Mouse (Mus musculus) urinary bladder, postnatal 10 days (tissue): ENCODE data around the gene Shf.
A peak's percentile ranks its signal among the peaks of the same experiment; 100 is the strongest.
"Not testable (repeated sequence)": the region's sequence is repeated elsewhere in the genome, so short reads cannot be mapped to it uniquely, and the experiment has no call there.

ENCODE experiments used
- DNase-seq: peaks from one replicate; pipeline ENCODE4 v3.0.0; 2022; ENCODE audit warnings: low spot score

Gene Shf

DNA sequence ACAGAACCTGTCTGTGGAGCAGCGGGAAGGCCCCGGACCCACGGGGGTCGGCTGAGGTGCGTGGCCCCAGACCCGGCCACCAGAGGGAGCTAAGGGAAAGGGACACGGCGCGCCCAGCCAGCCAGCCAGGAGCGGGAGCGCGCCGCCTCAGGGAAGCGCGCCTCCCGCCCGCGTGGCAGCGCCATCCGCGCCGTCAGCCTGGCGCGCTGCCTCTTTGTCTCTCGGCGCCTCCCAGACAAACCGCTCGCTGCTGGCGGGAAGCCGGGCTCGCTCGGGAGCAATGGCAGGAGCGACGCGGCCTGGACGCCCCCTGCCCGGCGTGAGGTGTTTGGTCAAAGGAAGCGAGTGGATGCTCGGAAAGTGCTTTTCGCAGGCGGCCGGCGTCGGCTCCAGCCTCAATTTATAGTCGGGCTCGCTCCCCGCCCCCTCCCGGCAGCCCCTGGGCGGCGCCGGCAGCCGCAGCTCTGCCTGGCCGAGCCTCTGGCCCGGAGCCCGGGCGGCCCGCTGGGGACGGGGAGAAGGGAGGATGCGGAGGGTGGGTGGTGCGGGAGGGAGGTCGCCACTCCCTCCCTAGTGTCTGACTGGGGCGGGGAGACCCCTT, 20.3 kb downstream of the Shf start:
- DNase-seq, result peak; percentile 61

DNA sequence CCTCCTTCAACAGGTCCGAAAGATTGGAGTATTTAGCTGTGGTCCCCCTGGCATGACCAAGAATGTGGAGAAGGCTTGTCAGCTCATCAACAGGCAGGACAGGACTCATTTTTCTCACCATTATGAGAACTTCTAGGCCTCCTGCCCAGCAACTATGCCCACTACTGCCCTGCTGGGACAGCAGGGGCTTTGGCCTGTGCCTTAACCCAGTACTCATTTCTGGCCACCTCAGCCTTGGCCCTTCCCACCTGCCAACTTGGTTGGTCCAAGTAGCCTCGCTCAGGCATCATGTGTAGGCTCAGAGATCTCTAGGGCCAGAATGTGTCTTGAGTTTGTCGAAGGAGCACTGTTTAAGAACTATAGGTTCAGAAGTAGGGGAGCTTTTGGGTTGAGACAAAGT, 21.7 kb downstream of the Shf start:
- no peak for DNase-seq

DNA sequence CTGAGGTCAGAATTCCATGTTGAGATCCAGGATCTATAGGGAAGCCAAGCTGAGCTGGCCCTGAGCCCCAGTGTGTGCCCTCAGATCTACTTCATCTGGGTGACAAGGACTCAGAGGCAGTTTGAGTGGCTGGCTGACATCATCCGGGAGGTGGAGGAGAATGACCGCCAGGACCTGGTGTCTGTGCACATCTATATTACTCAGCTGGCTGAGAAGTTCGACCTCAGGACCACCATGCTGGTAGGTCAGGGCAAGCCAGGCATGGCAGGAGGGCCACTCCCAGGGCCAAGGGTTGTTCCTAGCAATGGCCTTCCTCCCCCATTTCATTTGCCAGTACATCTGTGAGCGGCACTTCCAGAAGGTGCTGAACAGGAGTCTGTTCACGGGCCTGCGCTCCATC, 22.8 kb downstream of the Shf start:
- not testable (repeated sequence) for DNase-seq

DNA sequence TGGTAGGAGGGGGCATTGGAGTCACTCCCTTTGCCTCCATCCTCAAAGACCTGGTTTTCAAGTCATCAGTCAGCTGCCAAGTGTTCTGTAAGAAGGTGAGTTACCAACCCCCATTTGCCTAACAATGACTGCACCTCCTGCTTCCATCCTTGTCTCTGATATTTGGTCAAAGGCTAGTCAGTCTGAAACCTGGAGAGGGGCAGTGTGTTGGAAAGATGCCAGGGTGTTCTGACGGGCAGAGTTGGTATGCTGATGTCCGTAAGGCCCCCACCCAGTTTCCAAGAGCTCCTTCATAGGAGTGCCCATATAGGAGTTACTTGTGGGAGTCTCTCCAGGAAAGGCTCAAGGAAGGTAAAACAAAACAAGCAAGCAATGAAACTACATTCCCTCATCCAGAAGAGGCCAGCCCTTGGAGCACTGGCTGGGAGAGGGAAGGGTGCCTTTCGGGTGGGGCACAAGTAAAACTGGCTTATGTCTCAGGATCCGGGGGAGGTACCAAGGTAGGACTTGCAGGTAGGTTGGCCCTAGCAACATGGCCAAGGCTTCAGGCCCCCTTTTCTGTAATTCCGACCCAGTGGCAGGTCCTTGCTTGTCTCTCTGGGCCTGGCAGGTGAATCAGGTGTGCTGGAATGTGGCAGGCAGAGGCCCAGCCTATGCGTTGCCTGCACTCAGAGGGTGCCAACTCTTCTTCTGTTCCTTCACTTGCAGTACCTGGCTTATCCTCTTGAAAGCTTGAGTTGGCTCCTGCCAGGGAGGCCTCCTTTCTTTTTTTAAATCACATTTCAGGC, 23.7 kb downstream of the Shf start:
- no peak for DNase-seq

DNA sequence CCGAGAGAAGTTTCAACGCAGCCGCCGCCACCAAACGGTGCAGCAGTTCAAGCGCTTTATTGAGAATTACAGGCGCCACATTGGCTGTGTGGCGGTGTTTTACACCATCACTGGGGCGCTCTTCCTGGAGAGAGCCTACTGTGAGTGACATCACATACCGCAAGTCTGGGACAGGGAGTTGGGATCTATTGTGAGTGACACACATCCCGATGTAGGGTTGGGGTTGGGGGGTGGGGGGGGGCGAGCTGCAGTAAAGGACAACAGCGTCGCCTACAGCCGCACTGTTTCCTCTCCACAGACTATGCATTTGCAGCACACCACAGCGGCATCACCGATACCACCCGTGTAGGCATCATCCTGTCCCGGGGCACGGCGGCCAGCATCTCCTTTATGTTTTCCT, 31.7 kb downstream of the Shf start:
- no peak for DNase-seq

DNA sequence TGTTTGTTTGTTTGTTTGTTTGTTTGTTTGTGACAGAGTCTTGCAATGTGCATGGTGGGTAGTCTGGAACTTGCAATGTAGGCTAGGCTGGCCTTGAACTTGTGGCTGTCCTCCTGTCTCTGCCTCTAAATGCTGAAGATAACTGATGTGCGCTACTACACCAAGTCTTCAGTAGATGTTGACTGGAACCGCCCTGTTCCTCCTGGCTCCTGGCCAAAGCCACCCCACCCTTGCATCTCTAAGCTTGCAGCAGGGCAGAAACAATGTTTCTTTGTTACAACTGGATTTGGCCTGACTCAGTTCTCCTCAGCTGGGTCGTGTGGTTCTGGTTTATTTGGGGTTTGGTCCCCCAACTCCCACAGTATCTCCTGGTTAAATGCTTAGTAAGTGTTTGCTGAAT, 34.8 kb downstream of the Shf start:
- no peak for DNase-seq

DNA sequence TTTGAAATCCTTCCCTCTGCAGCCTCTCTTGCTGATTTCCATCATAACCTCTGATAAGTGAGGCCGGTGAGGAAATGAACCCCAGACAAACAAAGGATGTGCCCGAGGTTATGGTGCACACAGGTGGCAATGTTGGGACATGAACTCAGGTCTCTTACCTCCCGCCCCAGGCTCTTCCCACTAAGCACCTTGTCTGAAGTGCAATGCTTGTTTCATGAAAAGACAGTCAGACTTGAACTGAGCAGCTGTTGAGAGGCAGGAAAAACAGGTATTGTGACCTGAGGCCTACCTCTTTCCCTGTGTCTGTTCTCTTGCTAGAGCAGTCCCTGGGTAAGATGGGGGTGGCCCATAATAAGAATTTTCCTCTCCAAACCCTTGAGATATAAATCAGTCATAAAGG, 36.7 kb downstream of the Shf start:
- DNase-seq, result no peak

DNA sequence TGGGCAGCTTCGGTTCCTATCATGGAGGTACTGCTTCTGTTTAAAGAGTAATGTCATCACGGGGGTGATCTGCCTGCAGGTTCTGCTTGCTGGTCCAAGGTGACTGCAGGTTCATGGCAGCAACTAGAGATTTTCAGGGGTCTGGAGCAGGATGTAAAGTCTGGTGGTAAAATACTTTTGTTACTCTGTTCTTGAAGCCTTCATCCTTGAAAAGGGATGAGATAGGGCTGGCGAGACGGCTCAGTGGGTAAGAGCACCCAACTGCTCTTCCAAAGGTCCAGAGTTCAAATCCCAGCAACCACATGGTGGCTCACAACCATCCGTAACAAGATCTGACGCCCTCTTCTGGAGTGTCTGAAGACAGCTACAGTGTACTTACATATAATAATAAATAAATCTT, 38.6 kb downstream of the Shf start:
- DNase-seq, result not testable (repeated sequence)

DNA sequence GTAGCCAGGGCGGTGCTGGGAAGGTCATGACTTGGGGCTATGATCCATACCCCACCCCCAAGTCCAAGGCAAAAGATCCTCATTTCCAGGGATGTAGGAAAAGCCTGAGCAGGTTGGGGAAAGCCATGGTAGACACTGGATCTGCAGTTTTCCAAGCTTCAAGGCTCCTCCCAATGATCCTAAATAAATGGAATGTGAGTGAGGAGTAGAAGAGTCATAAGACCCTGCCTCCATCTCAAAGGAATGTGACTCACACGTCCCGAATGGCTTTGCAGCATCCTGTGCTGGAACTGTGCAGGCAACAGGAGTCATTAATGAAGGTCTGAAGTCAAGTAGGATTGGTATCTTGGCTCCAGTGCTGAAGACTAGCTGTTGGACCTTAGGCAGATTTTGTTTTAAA, 41.0 kb downstream of the Shf start:
- DNase-seq, result no peak

DNA sequence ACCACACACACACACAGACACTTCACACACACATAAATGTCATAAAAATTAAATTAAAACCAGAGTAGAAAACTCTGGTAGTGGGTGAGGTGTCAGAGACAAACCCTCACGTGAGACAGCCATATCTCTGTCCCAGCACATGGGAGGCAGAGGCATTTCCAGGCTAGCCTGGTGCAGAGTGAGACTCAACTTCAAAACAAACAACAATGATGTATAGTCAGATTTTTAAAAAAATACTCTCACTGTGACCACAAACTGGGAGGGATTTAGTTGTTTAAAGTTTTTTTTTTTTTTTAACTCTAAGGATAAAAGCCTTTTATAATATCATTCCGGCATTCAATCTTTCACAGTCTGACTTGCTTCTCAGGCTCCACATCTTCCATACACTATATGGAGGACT, 43.6 kb downstream of the Shf start:
- no peak for DNase-seq

DNA sequence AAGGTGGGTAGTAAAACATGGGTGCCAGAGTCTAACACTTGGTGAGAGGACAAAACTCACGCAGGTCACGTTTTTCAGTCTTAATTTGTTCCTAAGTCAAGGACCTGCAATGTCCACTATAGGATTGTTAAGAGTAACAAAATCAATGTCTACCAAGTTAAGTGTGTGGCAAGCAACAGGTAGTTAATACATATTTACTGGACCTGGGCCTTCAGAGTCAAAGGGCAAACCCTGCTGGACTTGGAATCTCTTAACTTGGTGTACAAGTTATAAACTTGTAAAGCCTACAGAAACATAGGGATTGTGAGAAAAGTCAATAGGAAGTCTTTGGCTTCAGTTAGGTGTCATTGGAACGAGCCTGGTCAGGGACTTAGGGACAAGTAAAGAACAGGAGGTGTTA, 44.4 kb downstream of the Shf start:
- no peak for DNase-seq

DNA sequence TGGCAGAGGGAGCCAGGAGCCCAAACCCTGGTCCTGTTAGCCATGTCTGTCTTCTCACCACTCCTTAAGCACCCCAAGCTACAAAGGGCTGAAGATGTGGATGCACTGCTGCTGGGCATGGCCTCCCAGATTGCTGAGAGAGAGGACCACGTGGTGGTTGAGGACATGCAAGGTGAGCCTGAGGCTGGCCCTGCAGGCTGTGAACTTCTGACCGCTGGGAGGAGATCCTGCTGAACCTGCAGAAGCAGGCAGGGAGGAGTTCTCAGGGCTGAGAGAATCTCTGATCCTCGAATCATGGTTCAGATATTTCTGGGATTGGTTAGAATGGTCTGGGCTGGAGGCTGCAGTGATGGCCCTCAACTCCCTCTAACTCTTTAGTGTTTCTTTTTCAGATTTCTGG, 45.0 kb downstream of the Shf start:
- DNase-seq, result no peak

DNA sequence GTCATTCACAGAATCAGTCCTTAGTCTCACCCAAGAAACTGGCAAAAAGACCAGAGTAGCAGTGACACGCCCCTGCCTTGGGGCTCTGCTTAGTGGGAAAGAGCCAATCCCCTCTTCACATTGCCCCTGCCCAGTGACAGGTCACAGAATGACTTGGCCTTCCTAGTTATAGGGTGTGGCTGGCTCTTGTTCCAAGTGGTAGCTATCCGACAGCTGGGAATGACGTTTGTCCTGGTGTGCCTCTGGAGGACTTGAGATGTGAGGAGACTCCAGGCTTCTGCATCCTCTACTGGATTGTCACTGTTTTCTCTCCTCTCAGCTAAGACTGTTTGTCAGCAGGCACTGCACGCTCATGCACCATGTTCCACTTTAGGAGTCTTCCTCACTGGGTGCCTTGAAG, 51.6 kb downstream of the Shf start:
- no peak for DNase-seq

DNA sequence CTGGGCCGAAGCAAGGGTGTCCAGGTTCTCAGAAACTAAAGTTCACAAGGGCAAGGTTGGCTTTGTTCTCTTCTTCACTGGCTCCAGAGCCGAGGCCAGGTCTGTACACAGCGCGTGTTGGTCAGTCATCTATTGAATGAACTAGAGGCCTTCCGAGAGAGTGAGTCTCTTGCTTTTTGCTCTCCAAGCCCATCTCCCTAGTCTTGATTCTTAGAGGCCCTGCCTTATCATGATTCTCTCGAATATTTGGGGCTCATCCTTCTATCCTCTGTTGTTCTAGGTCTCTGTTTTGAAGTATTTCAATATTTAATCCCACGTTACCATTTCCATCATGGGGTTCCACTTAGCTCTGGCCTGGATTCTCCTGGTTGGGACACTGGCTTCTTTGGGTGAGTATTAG, 53.6 kb downstream of the Shf start, which contains the start of gene Duox1:
Gene Duox1, plus strand, starts transcription at position 301 of the 400 bp plus-strand sequence.
- DNase-seq, result no peak

DNA sequence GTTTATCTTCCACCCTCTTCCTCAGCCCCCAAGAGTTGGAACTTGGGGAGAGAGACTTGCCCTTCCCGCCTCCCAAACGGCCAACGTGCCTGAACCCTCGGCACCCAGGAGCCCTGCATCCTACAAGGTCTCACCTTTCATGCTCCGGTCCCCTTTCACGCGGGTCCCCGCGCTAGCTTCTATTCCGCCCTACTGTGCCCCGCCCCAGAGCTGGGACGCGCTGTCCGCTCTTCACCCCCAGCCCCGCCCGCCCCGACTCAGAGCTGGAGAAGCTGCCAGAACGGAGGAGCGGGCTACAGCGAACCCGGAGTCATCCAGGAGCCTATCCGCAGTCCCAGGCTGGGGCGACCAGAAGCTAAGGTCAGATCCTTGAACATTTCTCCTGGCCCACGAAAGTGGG, 55.4 kb downstream of the Shf start, which contains the start of gene Duoxa1:
Gene Duoxa1, minus strand, starts transcription at position 195 of the 400 bp plus-strand sequence.
- DNase-seq, result no peak

DNA sequence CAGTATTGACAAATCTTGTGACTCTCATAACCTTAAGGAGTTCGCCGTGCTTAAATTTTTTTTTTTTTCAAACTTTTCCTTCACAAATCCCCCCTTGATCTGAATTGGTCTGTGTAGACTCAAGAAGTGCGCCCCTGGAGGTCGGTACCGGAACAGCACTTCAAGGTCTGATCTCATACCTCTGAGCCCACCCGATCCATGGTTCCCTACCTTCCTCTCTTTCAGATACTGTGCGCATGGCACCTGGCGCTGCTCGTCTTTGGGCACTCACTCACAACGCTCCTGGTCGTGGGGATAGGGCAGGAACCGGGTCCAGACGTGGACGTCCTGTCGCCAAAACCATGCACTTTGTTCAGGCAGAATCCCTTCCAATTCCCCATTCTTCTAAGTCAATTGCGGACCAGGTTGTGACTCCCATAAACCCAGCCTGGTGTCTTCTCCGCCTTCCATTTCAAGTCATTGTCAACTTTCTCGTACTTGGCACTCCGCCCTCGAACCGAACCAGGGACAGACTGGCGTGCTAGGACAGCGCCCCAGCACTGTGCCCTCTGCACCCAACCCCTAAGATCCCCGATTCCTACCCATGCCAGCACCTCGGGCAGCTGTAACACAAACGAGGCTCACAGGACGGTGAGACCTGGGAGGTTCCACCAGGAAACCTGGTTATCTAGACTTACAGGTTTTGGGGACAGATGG, 56.1 kb downstream of the Shf start:
- DNase-seq, result no peak

DNA sequence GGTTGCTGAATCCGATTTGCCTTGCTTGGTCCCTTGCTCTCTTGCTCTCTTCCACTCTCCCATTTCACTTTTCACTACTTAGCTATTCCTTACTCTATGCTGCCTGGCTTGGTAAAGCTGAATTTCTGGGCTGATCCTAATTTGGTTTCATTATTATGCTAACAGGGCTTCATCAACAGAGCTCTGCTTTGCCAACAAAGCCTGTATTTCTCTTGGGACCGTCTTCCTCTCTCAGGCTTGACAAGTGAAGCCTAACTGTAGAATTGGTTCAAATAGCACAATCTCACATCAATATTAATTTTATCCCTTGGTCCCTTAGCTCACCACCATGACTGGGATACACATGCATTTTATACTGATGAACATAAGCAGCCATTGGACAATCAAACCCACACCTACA, 57.4 kb downstream of the Shf start:
- no peak for DNase-seq

DNA sequence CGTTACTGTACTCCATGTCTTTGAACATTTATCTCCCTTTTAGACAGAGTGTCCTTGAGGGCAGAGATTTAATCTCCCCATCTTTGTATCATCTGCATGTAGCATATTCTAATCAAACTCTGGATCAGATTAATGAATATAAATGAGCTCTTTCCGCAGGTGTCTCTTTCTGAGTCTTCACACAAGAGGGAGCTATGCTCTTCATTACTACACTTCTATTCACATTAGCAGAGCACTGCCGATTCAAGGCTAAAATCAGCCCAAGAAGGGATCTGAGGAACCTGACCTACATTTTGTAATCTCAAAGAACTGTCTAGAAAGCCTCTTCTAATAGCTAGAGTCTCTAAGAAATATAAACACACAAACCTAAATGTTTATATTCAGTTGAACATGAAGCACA, 59.3 kb downstream of the Shf start:
- DNase-seq, result no peak

DNA sequence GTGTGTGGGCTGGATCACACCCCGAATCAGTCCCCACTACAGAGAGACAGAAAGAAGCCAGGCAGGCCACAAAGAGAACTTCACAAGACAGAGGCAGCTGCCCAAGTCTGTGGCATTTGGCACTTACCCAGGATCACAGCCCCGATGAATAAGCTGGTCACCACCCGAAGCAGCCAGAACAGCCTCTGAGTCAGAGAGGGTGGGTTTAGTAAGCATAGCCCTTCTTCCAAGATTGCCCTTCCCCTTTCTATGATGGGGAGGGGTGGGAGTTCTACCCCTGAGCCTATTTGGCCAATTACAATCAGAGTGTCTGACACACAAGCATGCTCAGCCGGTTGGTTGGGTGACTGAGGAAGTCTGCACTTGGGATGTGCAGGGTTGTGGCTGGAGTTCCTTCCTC, 62.8 kb downstream of the Shf start:
- DNase-seq, result no peak

DNA sequence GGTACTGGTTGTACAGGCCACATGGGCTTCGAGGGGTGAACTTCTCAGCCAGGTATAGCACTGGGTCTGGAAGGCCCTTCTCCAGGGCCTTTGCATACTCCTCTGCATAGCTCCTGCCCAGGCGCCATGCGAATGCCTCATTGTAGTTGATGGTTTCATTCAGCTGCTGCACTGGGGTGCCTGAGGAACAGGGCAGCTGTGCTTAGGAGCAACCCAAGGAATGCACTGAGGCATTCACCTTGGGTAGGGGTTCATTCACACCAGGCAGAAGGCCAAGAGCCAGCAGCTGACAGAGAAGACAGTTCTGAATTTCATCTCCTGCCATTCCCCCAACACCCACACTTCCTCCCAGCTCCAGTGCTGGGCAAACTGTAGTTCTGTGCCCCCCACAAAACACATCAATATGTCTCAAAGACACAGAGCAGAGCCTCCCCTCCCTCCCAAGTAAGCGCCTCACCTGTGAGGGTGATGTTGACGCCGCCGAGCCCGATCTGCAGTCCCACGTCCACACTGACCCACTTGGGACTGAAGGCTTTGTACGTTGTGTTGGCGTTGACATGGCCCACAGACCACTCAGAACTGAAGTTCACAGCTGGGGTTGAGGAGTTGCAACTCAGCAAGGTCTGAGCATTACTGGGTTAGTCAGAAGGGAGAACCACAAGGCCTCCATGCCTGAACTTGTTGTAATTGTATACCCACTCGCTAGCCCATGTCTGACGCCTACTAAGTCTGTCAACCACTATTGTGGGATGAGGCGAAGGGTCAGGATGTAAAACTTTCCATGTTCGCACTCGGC, 63.7 kb downstream of the Shf start:
- no peak for DNase-seq

DNA sequence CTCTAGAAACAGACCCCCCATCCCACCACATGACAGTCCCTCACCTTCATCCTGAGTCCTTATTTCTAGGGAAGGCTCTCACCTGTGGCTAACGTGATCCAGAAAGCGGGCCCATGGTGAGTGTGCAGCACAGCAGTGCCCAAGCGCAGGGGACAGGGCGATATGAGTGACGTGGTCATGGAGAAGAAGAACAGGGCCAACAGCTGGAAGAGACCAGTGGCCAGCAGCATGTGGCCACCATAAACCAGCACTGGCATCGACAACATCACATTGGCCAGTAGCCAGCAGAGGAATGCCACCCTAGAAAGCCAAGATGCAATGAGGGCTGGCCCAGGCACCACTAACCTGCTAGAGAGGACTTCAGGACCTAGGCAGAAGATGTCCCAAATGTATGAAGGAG, 64.4 kb downstream of the Shf start:
- DNase-seq, result no peak

DNA sequence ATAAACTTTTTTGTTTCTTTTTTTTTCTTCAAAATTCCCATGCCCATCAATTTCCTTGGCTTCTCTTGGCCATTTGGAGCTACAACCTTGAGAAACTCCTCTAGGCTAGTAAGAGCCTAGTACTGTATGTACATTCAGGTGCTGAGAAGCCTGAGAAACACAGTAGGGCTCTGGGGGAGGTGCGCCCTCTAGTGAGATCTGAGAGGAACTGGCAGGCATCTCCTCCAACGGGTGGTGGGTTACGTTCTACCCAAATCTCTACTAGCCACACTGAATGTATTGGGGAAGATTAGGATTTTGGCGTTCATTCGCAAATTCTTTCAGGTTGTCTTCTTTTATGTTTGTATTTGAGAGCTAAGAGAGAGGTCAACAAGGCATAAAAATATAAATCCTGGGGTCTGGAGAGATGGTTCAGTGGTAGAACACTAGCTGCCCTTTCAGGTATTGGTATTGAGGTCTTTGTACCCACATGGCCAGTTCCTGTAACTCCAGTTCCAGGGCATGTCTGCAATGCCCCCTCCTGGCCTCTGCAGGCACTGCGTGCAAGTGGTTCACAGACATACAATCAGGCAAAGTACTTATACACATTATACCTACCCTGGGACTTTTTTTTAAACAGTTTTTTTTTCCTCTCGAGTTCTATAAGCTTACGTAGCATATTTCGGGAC, 66.3 kb downstream of the Shf start:
- DNase-seq, result no peak
